ENCODE assay signal across 9 mouse cellular contexts in the genomic region with DNA sequence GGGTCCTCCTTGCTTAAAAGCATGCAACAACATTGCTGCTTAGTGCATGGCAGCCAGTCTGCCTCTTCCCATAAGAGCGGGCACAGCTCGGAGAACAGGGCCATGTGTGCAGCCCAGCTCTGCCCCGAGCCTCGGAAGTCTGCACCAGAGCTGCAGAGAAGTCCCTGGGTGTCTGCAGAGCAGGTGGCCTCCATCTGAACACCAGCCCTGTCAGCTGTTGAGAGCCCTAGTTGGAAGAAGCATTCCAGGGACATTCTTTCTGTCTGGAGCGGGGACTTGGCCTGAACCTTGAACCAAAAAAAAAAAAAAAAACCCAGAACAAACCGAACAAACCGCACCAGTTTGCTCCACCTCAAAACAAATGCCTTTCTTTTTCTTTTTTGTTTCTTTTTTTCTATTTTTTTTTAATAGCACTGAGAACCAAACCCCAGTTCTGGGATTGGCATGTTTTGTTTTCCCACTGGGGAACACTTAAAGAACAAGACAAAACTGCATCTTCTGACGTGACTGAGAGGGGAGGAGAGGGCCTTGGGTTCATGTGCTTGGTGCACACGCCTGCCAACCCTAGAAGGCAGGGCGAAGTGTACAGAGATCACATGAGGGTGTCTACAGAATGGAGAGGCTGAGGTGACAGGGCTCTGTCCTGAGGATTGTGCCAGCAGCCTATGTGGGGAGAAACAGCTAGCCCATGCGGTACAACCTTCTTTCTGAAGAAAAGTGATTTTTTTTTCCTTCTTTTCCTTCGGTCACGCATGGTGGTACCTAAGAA.
DNase-seq lines count a peak whose midpoint lies in the region; ATAC-seq and TF ChIP-seq lines count a peak whose summit lies in the region.
"Had no signal": no experiment of that assay in that cellular context is flagged by ENCODE, and none has a peak within 500 bp of the region (broad histone marks: within the 10 kb centered on the region; RNA-seq: fewer than 3 reads in every experiment).

No protein-coding gene starts in this region.

- H3K9ac ChIP-seq in lung, embryonic 15.5 days, result no peak overlapping the region

- H3K4me3 ChIP-seq in lung, embryonic 15.5 days, result no peak overlapping the region
- no peak overlapping the region for H3K4me3 ChIP-seq in cerebellum, adult 2 months (replicated peaks; ENCODE audit: insufficient read depth, low read depth, low read length)

- no peak for TF ChIP-seq POLR2A in cerebellum, adult 2 months (IDR thresholded peaks at IDR 0.05; ENCODE audit: borderline replicate concordance, insufficient read depth, low read length)

- 51% methylated on average over 13 of the region's 13 CpGs for WGBS in lung, embryonic 15.5 days
- 58% methylated on average over 13 of the region's 13 CpGs for WGBS in cerebellum, adult 2 months

- H3K36me3 ChIP-seq in lung, embryonic 15.5 days, result no peaks in the 10 kb centered on the region

- peak; percentile 77 for ATAC-seq in lung, embryonic 15.5 days (ENCODE audit: borderline replicate concordance, extremely low read depth, low FRiP score, low TSS enrichment)
- ATAC-seq in granulocyte monocyte progenitor cell, adult 5-6 weeks (replicated peaks; ENCODE audit: poor library complexity, severe bottlenecking), result no peak
- ATAC-seq: forebrain, embryonic 16.5 days had no signal

- H3K27ac ChIP-seq in lung, embryonic 15.5 days, result peak overlapping the region; percentile 61
- H3K27ac ChIP-seq in cerebellum, adult 2 months (ENCODE audit: insufficient read depth, low read length), result no peak overlapping the region

- no peak overlapping the region for H3K4me2 ChIP-seq in lung, embryonic 15.5 days

- no peaks in the 10 kb centered on the region for H3K27me3 ChIP-seq in lung, embryonic 15.5 days
- H3K27me3 ChIP-seq in cerebellum, adult 2 months (ENCODE audit: control insufficient read depth, insufficient read depth, low read length), result no peaks in the 10 kb centered on the region; the same call in 1 of the 2 replicates

- no peak for TF ChIP-seq CTCF in cerebellum, adult 2 months (IDR thresholded peaks at IDR 0.05; ENCODE audit: borderline replicate concordance, insufficient read depth, low read depth, low read length)

- DNase-seq in urinary bladder, postnatal 25 days (ENCODE audit: low spot score), result peak; percentile 9
- no peak for DNase-seq in urinary bladder, postnatal 10 days (ENCODE audit: low spot score)
- DNase-seq in heart, postnatal 4 days, result peak; percentile 57
- no peak for DNase-seq in cerebellum, adult 9-10 months
- no peak for DNase-seq in layer of hippocampus, adult 8-10 months (ENCODE audit: low spot score in 2 of 2)
- no peak for DNase-seq in cerebellum, adult 2 months

- H3K4me1 ChIP-seq in lung, embryonic 15.5 days, result peaks cover 13% of the 10 kb centered on the region
- H3K4me1 ChIP-seq in cerebellum, adult 2 months (ENCODE audit: control insufficient read depth, insufficient read depth, low read length), result no peaks in the 10 kb centered on the region; the same call in 1 of the 2 replicates

- H3K9me3 ChIP-seq in lung, embryonic 15.5 days, result no peaks in the 10 kb centered on the region

Comparison
In these comparisons a context has a peak if more than half of its experiments do, and no peak if none do; other contexts are left out.
1. DNase-seq: peak in urinary bladder, postnatal 25 days (single experiment) and heart, postnatal 4 days (single experiment); none in urinary bladder, postnatal 10 days (single experiment), cerebellum, adult 9-10 months (single experiment), layer of hippocampus, adult 8-10 months (0 of 2) and cerebellum, adult 2 months (0 of 2).